Mouse (Mus musculus): ENCODE results near the gene Catsper3. TPM values are rescaled to one million over a fixed set of nuclear protein-coding genes. Genes with fewer than 3 reads are reported as not detected.

The Catsper3 gene
- polyA plus RNA-seq, 1 experiment, result not detected

DNA sequence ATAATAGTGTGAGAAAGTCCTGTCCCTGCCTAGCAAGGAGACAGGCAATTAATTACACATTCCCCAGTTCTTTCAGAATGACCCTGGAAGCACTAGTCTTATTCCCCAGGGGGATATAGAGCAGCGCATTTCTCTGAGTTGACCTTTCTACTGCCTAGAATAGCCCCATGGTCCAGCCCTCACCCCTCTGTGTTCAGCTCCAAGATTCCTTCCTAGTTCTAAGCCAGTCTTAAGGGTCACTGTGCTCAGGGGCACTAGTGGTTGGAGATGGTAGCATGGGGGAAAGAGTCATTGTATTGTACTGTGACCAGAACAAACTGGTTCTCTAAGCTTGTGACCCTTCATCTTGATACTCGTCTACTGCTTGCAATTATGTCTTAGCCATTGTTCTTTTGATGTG, 16.9 kb downstream of the Catsper3 start:
- H3K27ac ChIP-seq (ENCODE audit: insufficient read depth, low read depth, low read length), result no peak overlapping the region
- TF ChIP-seq CTCF (IDR thresholded peaks at IDR 0.05; ENCODE audit: low read depth, low read length), result no peak
- no peak for TF ChIP-seq POLR2A (IDR thresholded peaks at IDR 0.05; ENCODE audit: borderline replicate concordance, low read depth, low read length)
- H3K4me1 ChIP-seq (ENCODE audit: control insufficient read depth, insufficient read depth, low read length), result no peaks in the 10 kb centered on the region
- H3K4me3 ChIP-seq (ENCODE audit: insufficient read depth, low read length), result no peak overlapping the region

DNA sequence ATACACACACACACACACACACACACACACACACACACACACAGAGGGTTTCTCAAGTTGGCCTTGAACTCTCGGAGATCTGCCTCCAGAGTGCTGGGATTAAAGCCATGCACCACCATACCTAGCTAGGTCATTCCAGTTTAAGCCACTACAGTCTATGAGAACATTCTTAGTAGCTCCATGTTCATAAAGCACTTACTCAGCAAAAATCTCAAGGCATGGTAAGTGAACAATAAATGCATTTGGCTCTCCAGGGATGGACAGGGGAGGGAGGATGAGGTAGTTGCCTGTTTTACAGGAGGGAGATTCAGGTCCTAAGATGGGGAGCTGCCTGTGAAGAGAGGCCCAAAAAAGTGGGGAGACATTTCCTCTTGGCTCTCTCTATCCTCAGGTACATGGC, 19.6 kb downstream of the Catsper3 start:
- no peaks in the 10 kb centered on the region for H3K4me1 ChIP-seq (ENCODE audit: control insufficient read depth, insufficient read depth, low read length)
- no peak overlapping the region for H3K27ac ChIP-seq (ENCODE audit: insufficient read depth, low read depth, low read length)
- no peak overlapping the region for H3K4me3 ChIP-seq (ENCODE audit: insufficient read depth, low read length)
- no peak for TF ChIP-seq CTCF (IDR thresholded peaks at IDR 0.05; ENCODE audit: low read depth, low read length)
- no peak for TF ChIP-seq POLR2A (IDR thresholded peaks at IDR 0.05; ENCODE audit: borderline replicate concordance, low read depth, low read length)

DNA sequence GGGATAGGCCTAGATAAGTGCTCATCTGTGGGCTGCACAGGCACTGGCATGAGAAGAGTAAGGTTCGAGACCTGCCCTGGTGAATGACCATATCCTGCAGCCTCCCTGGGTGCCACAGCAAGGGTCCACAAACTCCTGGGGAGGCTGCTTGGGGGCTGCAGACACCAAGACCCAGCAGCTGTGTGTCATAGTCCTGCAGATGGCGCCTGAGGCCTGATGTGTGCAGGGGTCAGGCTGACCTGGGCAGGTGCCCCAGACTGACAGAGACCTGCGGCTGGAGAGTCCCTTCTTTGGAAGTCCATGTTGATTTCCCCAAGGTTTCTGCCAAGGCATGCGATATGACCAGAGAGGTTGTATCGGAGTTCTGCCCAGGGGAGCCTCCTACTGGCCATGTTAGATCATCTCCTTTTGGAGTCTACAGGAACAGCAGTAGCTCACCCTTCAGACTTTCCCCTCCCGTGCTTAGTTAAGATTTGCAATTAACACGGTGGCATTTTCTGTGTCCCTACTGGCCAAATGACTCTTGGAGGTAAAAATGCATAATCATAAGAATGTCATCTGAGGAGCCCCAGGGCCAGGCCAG, 24.8 kb downstream of the Catsper3 start:
- H3K27ac ChIP-seq (ENCODE audit: insufficient read depth, low read depth, low read length), result no peak overlapping the region
- H3K4me3 ChIP-seq (ENCODE audit: insufficient read depth, low read length), result no peak overlapping the region
- TF ChIP-seq CTCF (IDR thresholded peaks at IDR 0.05; ENCODE audit: low read depth, low read length) (no peak), POLR2A (IDR thresholded peaks at IDR 0.05; ENCODE audit: borderline replicate concordance, low read depth, low read length) (no peak)
- H3K4me1 ChIP-seq (ENCODE audit: control insufficient read depth, insufficient read depth, low read length), result no peaks in the 10 kb centered on the region

DNA sequence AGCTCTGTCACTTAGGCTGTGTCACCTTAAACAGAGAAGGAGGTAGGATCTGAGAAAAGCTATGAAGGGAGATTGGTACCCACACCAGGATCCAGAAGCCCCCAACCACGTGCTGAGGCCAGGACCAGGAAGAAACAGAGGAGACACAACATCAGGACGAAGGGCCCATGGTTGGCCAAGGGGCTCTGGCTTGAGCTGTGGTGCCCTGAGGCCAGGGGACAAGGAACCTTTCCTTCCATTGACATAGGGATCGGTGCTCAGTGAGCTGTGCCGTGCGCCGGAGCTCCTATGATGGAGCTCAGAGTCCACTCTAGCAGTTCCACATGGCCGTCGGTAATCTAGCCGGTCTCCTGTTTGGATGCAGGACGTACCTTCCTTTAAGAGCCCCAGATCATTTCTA, 25.3 kb downstream of the Catsper3 start:
- TF ChIP-seq CTCF (IDR thresholded peaks at IDR 0.05; ENCODE audit: low read depth, low read length), result no peak
- Histone ChIP-seq H3K4me1 (ENCODE audit: control insufficient read depth, insufficient read depth, low read length) (no peaks in the 10 kb centered on the region), H3K27ac (ENCODE audit: insufficient read depth, low read depth, low read length) (no peak overlapping the region), H3K4me3 (ENCODE audit: insufficient read depth, low read length) (no peak overlapping the region)

DNA sequence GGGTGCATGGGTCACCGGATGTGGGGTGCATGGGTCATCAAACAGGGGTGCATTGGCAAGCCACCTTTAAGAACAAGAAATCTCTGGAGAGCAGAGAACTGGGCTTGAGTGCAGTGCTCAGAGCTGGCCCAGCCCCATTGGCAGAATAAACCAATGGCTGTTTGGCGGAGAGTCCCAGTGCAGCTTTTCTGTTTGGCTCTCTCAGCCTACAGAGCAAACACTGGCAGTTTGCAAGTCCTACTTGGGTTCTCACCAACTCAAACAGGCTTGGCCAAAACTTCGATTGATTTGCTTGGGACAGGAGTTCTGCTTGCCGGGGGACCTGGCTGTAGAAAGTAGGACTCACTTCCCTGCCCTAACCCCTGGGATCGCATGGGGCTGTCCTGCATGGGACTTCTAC, 26.6 kb downstream of the Catsper3 start:
- Histone ChIP-seq H3K27ac (ENCODE audit: insufficient read depth, low read depth, low read length) (no peak overlapping the region), H3K4me1 (ENCODE audit: control insufficient read depth, insufficient read depth, low read length) (no peaks in the 10 kb centered on the region), H3K4me3 (ENCODE audit: insufficient read depth, low read length) (no peak overlapping the region)
- TF ChIP-seq POLR2A (IDR thresholded peaks at IDR 0.05; ENCODE audit: borderline replicate concordance, low read depth, low read length), result no peak
- TF ChIP-seq CTCF (IDR thresholded peaks at IDR 0.05; ENCODE audit: low read depth, low read length), result no peak

DNA sequence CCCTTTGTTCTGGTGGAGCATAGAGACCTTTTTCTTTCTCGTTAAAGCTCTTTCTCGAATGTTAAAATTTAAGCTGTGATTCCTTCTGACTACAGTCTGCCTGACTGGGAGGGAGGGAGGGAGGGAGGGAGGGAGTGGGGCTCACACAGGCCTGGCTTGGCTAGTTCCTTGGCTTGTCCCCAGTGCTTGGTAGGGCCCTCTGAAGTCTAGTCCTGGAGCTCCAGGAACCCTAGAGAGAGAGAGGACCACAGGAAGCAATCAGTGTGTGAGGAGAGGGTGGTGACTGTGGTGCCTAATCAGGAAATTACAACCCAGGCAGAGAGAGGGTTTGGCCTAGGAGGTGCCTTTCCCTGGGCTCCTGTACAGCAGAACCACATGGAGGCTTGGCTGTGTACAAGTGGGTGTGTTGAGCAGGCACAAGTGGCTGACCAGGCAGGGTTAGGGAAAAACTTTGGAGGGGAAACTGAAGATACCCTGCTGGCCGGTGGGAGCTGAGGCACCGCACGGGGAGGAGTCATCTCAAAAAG, 29.2 kb downstream of the Catsper3 start:
- Histone ChIP-seq H3K27ac (ENCODE audit: insufficient read depth, low read depth, low read length) (no peak overlapping the region), H3K4me3 (ENCODE audit: insufficient read depth, low read length) (no peak overlapping the region), H3K4me1 (ENCODE audit: control insufficient read depth, insufficient read depth, low read length) (no peaks in the 10 kb centered on the region)
- TF ChIP-seq CTCF (IDR thresholded peaks at IDR 0.05; ENCODE audit: low read depth, low read length), result no peak
- TF ChIP-seq POLR2A (IDR thresholded peaks at IDR 0.05; ENCODE audit: borderline replicate concordance, low read depth, low read length), result no peak

DNA sequence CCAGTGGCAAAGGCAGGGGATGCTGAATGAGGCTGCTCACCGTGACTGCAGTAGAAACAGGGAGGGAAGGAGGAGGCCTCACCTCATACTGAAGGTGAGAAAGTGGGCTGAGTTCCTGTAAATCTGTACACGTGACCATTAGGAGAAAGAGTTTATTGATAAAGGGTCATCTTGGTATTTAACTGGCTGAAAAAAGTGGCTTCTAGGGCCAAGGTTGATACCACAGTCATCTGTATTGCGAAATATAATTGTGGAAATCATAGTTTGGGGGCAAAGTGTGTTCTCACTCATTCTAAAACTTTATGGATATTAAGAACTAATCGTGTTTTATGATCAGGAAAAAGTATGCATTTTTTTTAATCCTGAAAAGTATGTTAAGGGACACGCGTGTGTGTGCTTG, 30.5 kb downstream of the Catsper3 start:
- no peak overlapping the region for H3K4me3 ChIP-seq (ENCODE audit: insufficient read depth, low read length)
- no peak for TF ChIP-seq POLR2A (IDR thresholded peaks at IDR 0.05; ENCODE audit: borderline replicate concordance, low read depth, low read length)
- TF ChIP-seq CTCF (IDR thresholded peaks at IDR 0.05; ENCODE audit: low read depth, low read length), result no peak
- no peaks in the 10 kb centered on the region for H3K4me1 ChIP-seq (ENCODE audit: control insufficient read depth, insufficient read depth, low read length)
- H3K27ac ChIP-seq (ENCODE audit: insufficient read depth, low read depth, low read length), result no peak overlapping the region

DNA sequence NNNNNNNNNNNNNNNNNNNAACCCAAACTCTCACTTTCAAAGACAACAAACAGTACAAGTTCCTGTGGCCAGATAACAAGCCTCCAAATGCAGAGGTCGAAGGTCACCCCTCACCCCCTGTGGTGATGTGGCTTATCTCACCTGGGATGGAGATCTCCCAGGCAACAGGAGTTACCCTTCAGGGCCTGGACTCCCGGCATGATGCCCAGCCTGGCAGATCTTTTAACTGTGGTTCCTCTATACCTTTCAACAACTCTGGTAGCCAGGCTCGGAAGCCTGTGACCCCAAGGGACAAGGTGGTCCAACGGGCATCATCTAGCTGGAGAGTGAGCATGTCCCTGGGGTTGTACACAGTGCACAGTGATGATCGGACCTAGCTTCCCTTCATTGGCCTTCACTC, 38.1 kb downstream of the Catsper3 start:
- no peaks in the 10 kb centered on the region for H3K4me1 ChIP-seq (ENCODE audit: control insufficient read depth, insufficient read depth, low read length)
- H3K4me3 ChIP-seq (ENCODE audit: insufficient read depth, low read length), result no peak overlapping the region
- no peak overlapping the region for H3K27ac ChIP-seq (ENCODE audit: insufficient read depth, low read depth, low read length)
- TF ChIP-seq POLR2A (IDR thresholded peaks at IDR 0.05; ENCODE audit: borderline replicate concordance, low read depth, low read length), result no peak
- no peak for TF ChIP-seq CTCF (IDR thresholded peaks at IDR 0.05; ENCODE audit: low read depth, low read length)

DNA sequence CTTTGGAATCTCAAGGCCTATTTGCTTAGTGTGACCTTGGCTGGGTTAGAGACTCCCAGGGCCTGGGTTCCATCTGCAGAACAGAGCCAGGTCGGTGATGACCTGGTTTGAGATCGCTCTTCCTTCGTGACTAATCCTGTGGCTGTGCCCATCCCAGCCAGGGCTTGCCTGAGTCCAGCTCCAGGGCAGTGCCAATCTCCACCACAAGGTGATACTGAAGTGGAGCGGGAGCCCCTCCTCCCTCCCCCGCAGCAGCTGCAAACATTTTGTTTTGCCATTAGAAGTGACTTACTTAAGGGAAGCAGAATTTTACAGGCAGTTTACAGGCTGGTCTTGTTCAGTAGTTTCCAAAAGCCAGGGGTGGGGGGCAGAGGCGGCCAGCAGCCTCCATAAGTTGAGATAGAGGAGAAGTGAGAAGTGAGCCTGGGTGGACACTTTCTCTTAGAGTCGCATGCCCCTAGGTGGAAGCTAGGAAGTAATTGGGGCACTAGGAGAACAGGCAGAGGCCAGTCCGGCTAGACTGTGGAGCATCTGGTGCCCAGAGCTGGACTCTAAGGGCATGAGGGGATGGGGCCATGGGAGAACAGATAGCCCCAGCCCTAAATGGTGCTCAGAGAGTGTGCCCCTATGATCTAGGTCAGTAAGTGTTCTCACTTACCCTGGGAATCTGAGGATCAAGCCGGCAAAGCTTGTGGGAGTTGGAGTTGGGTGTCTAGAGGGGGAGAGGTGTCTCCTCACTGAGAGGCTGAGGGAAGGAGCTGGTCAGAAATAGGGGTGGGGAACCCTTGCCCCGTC, 40.0 kb downstream of the Catsper3 start:
- TF ChIP-seq CTCF (IDR thresholded peaks at IDR 0.05; ENCODE audit: low read depth, low read length), result no peak
- no peak for TF ChIP-seq POLR2A (IDR thresholded peaks at IDR 0.05; ENCODE audit: borderline replicate concordance, low read depth, low read length)
- H3K4me1 ChIP-seq (ENCODE audit: control insufficient read depth, insufficient read depth, low read length), result no peaks in the 10 kb centered on the region

DNA sequence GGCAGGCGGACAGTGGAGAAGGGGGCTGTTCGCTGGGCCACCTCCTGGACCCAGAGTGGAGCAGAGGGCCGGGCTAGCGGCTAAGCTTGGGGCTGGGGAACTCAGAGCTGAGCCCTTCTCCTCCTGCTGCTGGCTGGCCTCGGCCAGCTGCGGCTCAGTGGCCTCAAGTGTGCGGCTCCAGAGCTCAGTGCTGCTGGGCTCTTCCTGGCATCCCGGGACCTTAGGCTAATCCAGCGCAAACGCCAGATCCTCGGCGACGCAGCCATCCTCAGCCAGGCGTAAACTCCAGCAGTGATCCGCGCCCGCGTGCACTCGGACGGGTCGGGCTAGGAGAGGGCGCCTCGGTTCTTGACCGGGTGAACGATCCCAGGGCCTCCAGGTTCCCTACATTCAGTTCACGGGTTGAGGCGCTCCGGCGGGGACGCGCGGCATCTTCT, 40.9 kb downstream of the Catsper3 start:
- Histone ChIP-seq H3K27ac (ENCODE audit: insufficient read depth, low read depth, low read length) (no peak overlapping the region), H3K4me3 (ENCODE audit: insufficient read depth, low read length) (no peak overlapping the region), H3K4me1 (ENCODE audit: control insufficient read depth, insufficient read depth, low read length) (no peaks in the 10 kb centered on the region)
- TF ChIP-seq CTCF (IDR thresholded peaks at IDR 0.05; ENCODE audit: low read depth, low read length), result no peak
- TF ChIP-seq POLR2A (IDR thresholded peaks at IDR 0.05; ENCODE audit: borderline replicate concordance, low read depth, low read length), result no peak

More for the DNA sequence above, 40.0 kb downstream of the Catsper3 start:
- Histone ChIP-seq H3K27ac (ENCODE audit: insufficient read depth, low read depth, low read length) (no peak overlapping the region), H3K4me3 (ENCODE audit: insufficient read depth, low read length) (no peak overlapping the region)

Measured in bone marrow macrophage, adult 2 months (primary cell).